Mouse (Mus musculus): ENCODE measurements at regions not wholly inside any gene's neighbourhood (a gene's known extent, or its start where the extent isn't known, plus 50 kb on each side); places are given as distances from the start of the nearest gene placed in this dataset.

- no peaks in the 10 kb centered on the region for H3K27me3 ChIP-seq (ENCODE audit: control insufficient read depth, insufficient read depth, low read depth, low read length)
- no peak overlapping the region for H3K4me3 ChIP-seq (ENCODE audit: low read length)
- no peak overlapping the region for H3K4me2 ChIP-seq (ENCODE audit: low read depth, low read length)
- no peaks in the 10 kb centered on the region for H3K4me1 ChIP-seq (replicated peaks; ENCODE audit: control insufficient read depth, insufficient read depth, low read length)
- H3K27ac ChIP-seq (ENCODE audit: low read length): no peak overlapping the region
- WGBS: 79% methylated on average over 4 of the region's 4 CpGs
- no peak for ATAC-seq (ENCODE audit: low read depth)
- no peak overlapping the region for H3K9ac ChIP-seq (ENCODE audit: low read length)
- no peaks in the 10 kb centered on the region for H3K9me3 ChIP-seq (ENCODE audit: control insufficient read depth, low read length)
- no peaks in the 10 kb centered on the region for H3K36me3 ChIP-seq (ENCODE audit: control insufficient read depth, insufficient read depth, low read length)
Measured at GRCm38 (mm10) chr1:168908684-168909175, 476.7 kb upstream of the Pbx1 start.

- no peak overlapping the region for H3K27ac ChIP-seq (ENCODE audit: low read length)
- H3K9me3 ChIP-seq (ENCODE audit: control insufficient read depth, low read length): no peaks in the 10 kb centered on the region
- H3K36me3 ChIP-seq (ENCODE audit: control insufficient read depth, insufficient read depth, low read length): no peaks in the 10 kb centered on the region
- no peaks in the 10 kb centered on the region for H3K27me3 ChIP-seq (ENCODE audit: control insufficient read depth, insufficient read depth, low read depth, low read length)
- 86% methylated on average over 6 of the region's 6 CpGs for WGBS
- H3K4me3 ChIP-seq (ENCODE audit: low read length): no peak overlapping the region
- no peak overlapping the region for H3K9ac ChIP-seq (ENCODE audit: low read length)
- no peak for ATAC-seq (ENCODE audit: low read depth)
- H3K4me2 ChIP-seq (ENCODE audit: low read depth, low read length): no peak overlapping the region
- no peaks in the 10 kb centered on the region for H3K4me1 ChIP-seq (replicated peaks; ENCODE audit: control insufficient read depth, insufficient read depth, low read length)
Measured at GRCm38 (mm10) chr1:168908192-168908591, 476.1 kb upstream of the Pbx1 start.

- H3K4me3 ChIP-seq (ENCODE audit: low read length): no peak overlapping the region
- no peaks in the 10 kb centered on the region for H3K4me1 ChIP-seq (replicated peaks; ENCODE audit: control insufficient read depth, insufficient read depth, low read length)
- H3K9ac ChIP-seq (ENCODE audit: low read length): no peak overlapping the region
- H3K27me3 ChIP-seq (ENCODE audit: control insufficient read depth, insufficient read depth, low read depth, low read length): no peaks in the 10 kb centered on the region
- WGBS: 73% methylated on average over 2 of the region's 2 CpGs
- H3K4me2 ChIP-seq (ENCODE audit: low read depth, low read length): no peak overlapping the region
- H3K27ac ChIP-seq (ENCODE audit: low read length): no peak overlapping the region
- H3K9me3 ChIP-seq (ENCODE audit: control insufficient read depth, low read length): no peaks in the 10 kb centered on the region
- ATAC-seq (ENCODE audit: low read depth): no peak
- H3K36me3 ChIP-seq (ENCODE audit: control insufficient read depth, insufficient read depth, low read length): no peaks in the 10 kb centered on the region
Measured at GRCm38 (mm10) chr1:168898483-168898882, 466.4 kb upstream of the Pbx1 start.

- no peaks in the 10 kb centered on the region for H3K27me3 ChIP-seq (ENCODE audit: control insufficient read depth, insufficient read depth, low read depth, low read length)
- H3K9me3 ChIP-seq (ENCODE audit: control insufficient read depth, low read length): no peaks in the 10 kb centered on the region
- WGBS: 48% methylated on average over 3 of the region's 3 CpGs
- H3K9ac ChIP-seq (ENCODE audit: low read length): no peak overlapping the region
- H3K4me2 ChIP-seq (ENCODE audit: low read depth, low read length): no peak overlapping the region
- no peaks in the 10 kb centered on the region for H3K36me3 ChIP-seq (ENCODE audit: control insufficient read depth, insufficient read depth, low read length)
- H3K4me3 ChIP-seq (ENCODE audit: low read length): no peak overlapping the region
- H3K27ac ChIP-seq (ENCODE audit: low read length): no peak overlapping the region
- H3K4me1 ChIP-seq (replicated peaks; ENCODE audit: control insufficient read depth, insufficient read depth, low read length): no peaks in the 10 kb centered on the region
- no peak for ATAC-seq (ENCODE audit: low read depth)
Measured at GRCm38 (mm10) chr1:168861577-168861976, 429.5 kb upstream of the Pbx1 start.

DNA sequence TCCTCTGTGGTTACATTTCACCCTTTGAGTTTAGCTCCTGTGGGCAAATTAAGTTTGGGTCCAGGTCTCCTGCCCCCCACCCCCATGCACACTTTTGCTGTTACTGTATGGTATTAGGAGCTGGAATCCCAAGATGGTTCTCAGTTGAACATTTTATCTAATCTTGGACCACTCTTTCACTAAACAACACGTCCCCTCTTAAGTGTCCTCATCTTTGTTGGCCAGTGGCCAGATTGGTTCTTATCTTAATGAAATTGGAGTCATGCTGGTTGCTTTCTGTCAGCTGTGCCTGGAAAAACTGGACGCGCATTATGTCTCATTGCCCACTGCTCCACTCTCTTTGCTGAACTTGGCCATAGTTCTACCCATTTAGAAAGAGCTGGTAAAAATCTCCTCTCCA, 391.1 kb upstream of the Pbx1 start:
- no peaks in the 10 kb centered on the region for H3K9me3 ChIP-seq (ENCODE audit: control insufficient read depth, low read length)
- no peak overlapping the region for H3K9ac ChIP-seq (ENCODE audit: low read length)
- H3K36me3 ChIP-seq (ENCODE audit: control insufficient read depth, insufficient read depth, low read length): no peaks in the 10 kb centered on the region
- no peak overlapping the region for H3K4me3 ChIP-seq (ENCODE audit: low read length)
- ATAC-seq (ENCODE audit: low read depth): peak; percentile 49; the same call in 1 of the 2 replicates
- H3K4me2 ChIP-seq (ENCODE audit: low read depth, low read length): no peak overlapping the region
- 35% methylated on average over 3 of the region's 3 CpGs for WGBS
- H3K27me3 ChIP-seq (ENCODE audit: control insufficient read depth, insufficient read depth, low read depth, low read length): no peaks in the 10 kb centered on the region
- no peak overlapping the region for H3K27ac ChIP-seq (ENCODE audit: low read length)
- peaks cover 9% of the 10 kb centered on the region for H3K4me1 ChIP-seq (replicated peaks; ENCODE audit: control insufficient read depth, insufficient read depth, low read length)

DNA sequence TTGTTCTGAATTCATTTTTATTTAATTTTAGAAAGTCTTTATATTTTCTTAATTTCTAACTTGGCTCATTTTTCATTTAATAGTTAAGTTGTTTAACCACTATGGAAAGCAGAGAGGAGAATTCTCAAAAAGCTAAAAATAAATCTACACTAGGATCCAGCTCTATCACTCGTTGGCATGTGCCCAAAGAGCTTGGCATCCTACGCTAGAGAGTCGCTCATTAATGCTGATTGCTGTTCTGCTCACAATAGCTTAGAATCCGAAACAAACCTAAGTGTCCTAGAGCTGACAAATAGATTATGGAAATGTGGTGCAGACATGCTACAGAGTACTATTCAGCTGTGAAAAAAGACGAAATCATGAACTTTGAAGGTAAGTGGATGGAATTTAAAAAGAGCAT, 386.3 kb upstream of the Pbx1 start:
- H3K27ac ChIP-seq (ENCODE audit: low read length): no peak overlapping the region

GRCm38 (mm10) chr1:168807084-168807483, 375.0 kb upstream of the Pbx1 start:
- 10% methylated on average over 3 of the region's 3 CpGs for WGBS

More for the DNA sequence above, 386.3 kb upstream of the Pbx1 start:
- Histone ChIP-seq H3K27me3 (ENCODE audit: control insufficient read depth, insufficient read depth, low read depth, low read length) (no peaks in the 10 kb centered on the region), H3K4me2 (ENCODE audit: low read depth, low read length) (no peak overlapping the region), H3K9ac (ENCODE audit: low read length) (no peak overlapping the region), H3K4me3 (ENCODE audit: low read length) (no peak overlapping the region), H3K9me3 (ENCODE audit: control insufficient read depth, low read length) (no peaks in the 10 kb centered on the region), H3K4me1 (replicated peaks; ENCODE audit: control insufficient read depth, insufficient read depth, low read length) (peaks cover 8% of the 10 kb centered on the region), H3K36me3 (ENCODE audit: control insufficient read depth, insufficient read depth, low read length) (no peaks in the 10 kb centered on the region)
- 75% methylated on average over 5 of the region's 5 CpGs for WGBS
- ATAC-seq (ENCODE audit: low read depth): no peak

GRCm38 (mm10) chr1:168805442-168805841, 373.4 kb upstream of the Pbx1 start:
- Histone ChIP-seq H3K4me1 (replicated peaks; ENCODE audit: control insufficient read depth, insufficient read depth, low read length) (0 out of 2 replicates have a peak, but pooled peaks cover 2% of the 10 kb centered on the region), H3K9ac (ENCODE audit: low read length) (no peak overlapping the region), H3K36me3 (ENCODE audit: control insufficient read depth, insufficient read depth, low read length) (no peaks in the 10 kb centered on the region), H3K4me3 (ENCODE audit: low read length) (no peak overlapping the region), H3K27ac (ENCODE audit: low read length) (no peak overlapping the region), H3K4me2 (ENCODE audit: low read depth, low read length) (no peak overlapping the region), H3K9me3 (ENCODE audit: control insufficient read depth, low read length) (no peaks in the 10 kb centered on the region), H3K27me3 (ENCODE audit: control insufficient read depth, insufficient read depth, low read depth, low read length) (no peaks in the 10 kb centered on the region)
- 76% methylated on average over 3 of the region's 3 CpGs for WGBS
- ATAC-seq (ENCODE audit: low read depth): no peak

More at GRCm38 (mm10) chr1:168807084-168807483, 375.0 kb upstream of the Pbx1 start:
- Histone ChIP-seq H3K36me3 (ENCODE audit: control insufficient read depth, insufficient read depth, low read length) (no peaks in the 10 kb centered on the region), H3K4me1 (replicated peaks; ENCODE audit: control insufficient read depth, insufficient read depth, low read length) (0 out of 2 replicates have a peak, but pooled peaks cover 2% of the 10 kb centered on the region), H3K4me2 (ENCODE audit: low read depth, low read length) (no peak overlapping the region), H3K27me3 (ENCODE audit: control insufficient read depth, insufficient read depth, low read depth, low read length) (no peaks in the 10 kb centered on the region), H3K4me3 (ENCODE audit: low read length) (no peak overlapping the region), H3K9ac (ENCODE audit: low read length) (no peak overlapping the region), H3K27ac (ENCODE audit: low read length) (peak overlapping the region; percentile 60), H3K9me3 (ENCODE audit: control insufficient read depth, low read length) (no peaks in the 10 kb centered on the region)
- peak; percentile 83 for ATAC-seq (ENCODE audit: low read depth)

GRCm38 (mm10) chr1:168801046-168801445, 369.0 kb upstream of the Pbx1 start:
- H3K4me3 ChIP-seq (ENCODE audit: low read length): no peak overlapping the region
- no peaks in the 10 kb centered on the region for H3K4me1 ChIP-seq (replicated peaks; ENCODE audit: control insufficient read depth, insufficient read depth, low read length)
- no peak overlapping the region for H3K4me2 ChIP-seq (ENCODE audit: low read depth, low read length)
- H3K27me3 ChIP-seq (ENCODE audit: control insufficient read depth, insufficient read depth, low read depth, low read length): no peaks in the 10 kb centered on the region
- no peaks in the 10 kb centered on the region for H3K9me3 ChIP-seq (ENCODE audit: control insufficient read depth, low read length)
- H3K36me3 ChIP-seq (ENCODE audit: control insufficient read depth, insufficient read depth, low read length): no peaks in the 10 kb centered on the region
- no peak overlapping the region for H3K9ac ChIP-seq (ENCODE audit: low read length)
- 63% methylated on average over 1 of the region's 1 CpGs for WGBS
- ATAC-seq (ENCODE audit: low read depth): no peak
- H3K27ac ChIP-seq (ENCODE audit: low read length): no peak overlapping the region

DNA sequence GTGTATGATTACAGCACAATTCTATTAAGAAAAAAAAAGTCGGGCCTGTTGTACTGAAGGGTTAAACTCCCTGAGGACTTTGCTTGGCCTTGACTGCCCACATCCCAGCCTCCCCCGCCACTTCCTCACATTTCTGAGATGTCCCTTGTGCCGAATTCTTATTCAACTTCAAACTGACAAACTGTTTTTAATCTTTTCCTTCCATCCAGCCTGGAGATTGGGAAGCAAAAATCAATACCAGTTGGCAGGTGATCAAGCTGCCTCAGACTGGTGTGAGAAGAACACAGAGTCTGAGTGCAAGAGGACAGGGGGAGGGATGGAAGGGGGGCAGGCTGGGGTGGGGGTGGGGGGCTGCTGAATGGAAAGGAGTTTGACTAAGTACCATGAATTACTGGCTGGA, 354.7 kb upstream of the Pbx1 start:
- no peak overlapping the region for H3K9ac ChIP-seq (ENCODE audit: low read length)
- no peaks in the 10 kb centered on the region for H3K9me3 ChIP-seq (ENCODE audit: control insufficient read depth, low read length)
- no peak overlapping the region for H3K27ac ChIP-seq (ENCODE audit: low read length)
- no peaks in the 10 kb centered on the region for H3K36me3 ChIP-seq (ENCODE audit: control insufficient read depth, insufficient read depth, low read length)
- H3K27me3 ChIP-seq (ENCODE audit: control insufficient read depth, insufficient read depth, low read depth, low read length): no peaks in the 10 kb centered on the region
- no peaks in the 10 kb centered on the region for H3K4me1 ChIP-seq (replicated peaks; ENCODE audit: control insufficient read depth, insufficient read depth, low read length)
- no peak overlapping the region for H3K4me3 ChIP-seq (ENCODE audit: low read length)
- ATAC-seq (ENCODE audit: low read depth): no peak
- WGBS: 38% methylated on average over 3 of the region's 3 CpGs
- no peak overlapping the region for H3K4me2 ChIP-seq (ENCODE audit: low read depth, low read length)

Data from lung, embryonic 16.5 days (tissue).